Mouse (Mus musculus): ENCODE measurements at regions not wholly inside any gene's neighbourhood (a gene's known extent, or its start where the extent isn't known, plus 50 kb on each side); places are given as distances from the start of the nearest gene placed in this dataset.
A peak's percentile ranks its signal among the peaks of the same experiment; 100 is the strongest.

DNA sequence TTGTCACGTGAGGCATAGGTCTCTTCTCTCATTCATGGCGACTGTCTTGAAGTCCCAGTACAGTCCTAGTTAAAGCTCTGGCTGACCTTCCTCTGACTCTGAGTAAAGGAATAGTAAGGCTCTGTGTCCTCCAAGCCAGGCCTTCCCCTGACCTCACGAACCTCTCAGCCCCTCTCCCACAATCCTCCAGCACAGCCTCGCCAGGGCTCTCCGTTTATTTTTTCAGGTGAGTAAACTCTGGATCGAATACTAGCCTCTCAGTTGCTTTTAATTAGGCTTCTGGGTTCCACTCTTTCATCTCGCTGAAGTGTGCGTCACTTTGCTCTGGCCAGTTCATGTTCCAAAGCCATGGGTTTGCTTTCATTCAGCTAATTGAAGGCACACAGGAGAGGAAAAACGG, 133.8 kb downstream of the Mylk4 start:
- H3K27me3 ChIP-seq (ENCODE audit: insufficient read depth, poor library complexity, severe bottlenecking) = no peaks in the 10 kb centered on the region
- no peaks in the 10 kb centered on the region for H3K4me1 ChIP-seq
- DNase-seq (ENCODE audit: low spot score) = no peak
- H3K4me3 ChIP-seq = no peak overlapping the region
- no peaks in the 10 kb centered on the region for H3K9me3 ChIP-seq
- H3K36me3 ChIP-seq = no peaks in the 10 kb centered on the region
- H3K27ac ChIP-seq = no peak overlapping the region
- 67% methylated on average over 9 of the region's 9 CpGs for WGBS

- Histone ChIP-seq H3K4me1 (no peaks in the 10 kb centered on the region), H3K9me3 (no peaks in the 10 kb centered on the region), H3K27ac (no peak overlapping the region), H3K36me3 (no peaks in the 10 kb centered on the region), H3K4me3 (no peak overlapping the region), H3K27me3 (ENCODE audit: insufficient read depth, poor library complexity, severe bottlenecking) (no peaks in the 10 kb centered on the region)
- DNase-seq (ENCODE audit: low spot score) = no peak
- WGBS = 59% methylated on average over 5 of the region's 5 CpGs
Measured at GRCm38 (mm10) chr13:32643030-32643750, 140.6 kb downstream of the Mylk4 start.

GRCm38 (mm10) chr13:32640941-32641340, 142.8 kb downstream of the Mylk4 start:
- no peaks in the 10 kb centered on the region for H3K36me3 ChIP-seq
- DNase-seq (ENCODE audit: low spot score) = no peak
- H3K4me3 ChIP-seq = no peak overlapping the region
- no peaks in the 10 kb centered on the region for H3K27me3 ChIP-seq (ENCODE audit: insufficient read depth, poor library complexity, severe bottlenecking)
- H3K9me3 ChIP-seq = no peaks in the 10 kb centered on the region
- H3K27ac ChIP-seq = no peak overlapping the region
- H3K4me1 ChIP-seq = no peaks in the 10 kb centered on the region
- 87% methylated on average over 2 of the region's 2 CpGs for WGBS

- H3K27me3 ChIP-seq (ENCODE audit: insufficient read depth, poor library complexity, severe bottlenecking) = no peaks in the 10 kb centered on the region
- peak overlapping the region; percentile 56; the same call in 1 of the 2 replicates for H3K27ac ChIP-seq
- DNase-seq (ENCODE audit: low spot score) = peak; percentile 87
- peaks cover 8% of the 10 kb centered on the region for H3K4me1 ChIP-seq
- H3K4me3 ChIP-seq = no peak overlapping the region
- no peaks in the 10 kb centered on the region for H3K36me3 ChIP-seq
- no peaks in the 10 kb centered on the region for H3K9me3 ChIP-seq
Measured at GRCm38 (mm10) chr13:32630122-32630732, 153.5 kb downstream of the Mylk4 start.

GRCm38 (mm10) chr13:32613916-32614315, 169.8 kb downstream of the Mylk4 start:
- H3K4me3 ChIP-seq = no peak overlapping the region
- H3K27ac ChIP-seq = no peak overlapping the region
- no peaks in the 10 kb centered on the region for H3K36me3 ChIP-seq
- 46% methylated on average over 6 of the region's 6 CpGs for WGBS
- no peaks in the 10 kb centered on the region for H3K9me3 ChIP-seq
- DNase-seq (ENCODE audit: low spot score) = no peak
- no peaks in the 10 kb centered on the region for H3K27me3 ChIP-seq (ENCODE audit: insufficient read depth, poor library complexity, severe bottlenecking)
- peaks cover 41% of the 10 kb centered on the region for H3K4me1 ChIP-seq

DNA sequence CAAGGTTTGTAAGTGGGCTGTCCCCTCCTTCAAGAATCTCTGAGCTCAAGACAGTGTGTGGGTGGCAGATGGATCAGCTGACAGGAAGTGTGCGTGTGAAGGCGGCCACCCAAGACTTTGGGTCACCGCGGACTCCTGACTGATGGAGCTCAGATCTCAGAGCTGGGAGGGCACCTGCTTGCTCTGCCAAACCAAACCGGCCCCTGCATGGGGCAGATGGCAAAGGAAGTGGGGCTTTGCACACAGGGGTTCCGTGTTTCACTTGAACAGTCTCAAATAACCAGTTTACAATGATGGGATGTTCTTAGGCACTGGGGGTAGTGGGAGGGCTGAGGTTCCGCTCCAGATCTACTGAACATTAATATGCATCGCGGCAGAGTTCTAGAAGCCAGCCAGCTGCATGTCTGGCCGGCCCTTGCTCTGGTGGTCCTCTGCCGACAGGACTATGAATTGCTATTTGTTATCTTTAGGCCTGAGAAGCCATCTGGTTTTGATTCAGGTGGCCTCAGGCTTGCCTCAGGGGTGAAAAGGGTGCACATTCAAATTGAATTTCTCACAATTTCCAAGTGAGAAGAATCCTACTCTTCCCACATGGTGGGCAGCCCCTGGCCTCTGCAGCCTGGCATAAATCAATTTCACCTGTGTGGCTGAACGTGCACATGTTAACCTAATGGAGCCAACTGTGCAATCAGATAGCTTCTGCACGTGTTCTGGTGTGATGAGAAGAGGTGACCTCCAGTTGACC, 172.0 kb downstream of the Mylk4 start:
- Histone ChIP-seq H3K27me3 (ENCODE audit: insufficient read depth, poor library complexity, severe bottlenecking) (no peaks in the 10 kb centered on the region), H3K4me1 (peaks cover 40% of the 10 kb centered on the region), H3K27ac (peak overlapping the region; percentile 54), H3K4me3 (no peak overlapping the region), H3K9me3 (no peaks in the 10 kb centered on the region), H3K36me3 (no peaks in the 10 kb centered on the region)
- 57% methylated on average over 13 of the region's 13 CpGs for WGBS
- DNase-seq (ENCODE audit: low spot score) = no peak

GRCm38 (mm10) chr13:32610970-32611369, 172.8 kb downstream of the Mylk4 start:
- 34% methylated on average over 5 of the region's 5 CpGs for WGBS
- no peaks in the 10 kb centered on the region for H3K9me3 ChIP-seq

DNA sequence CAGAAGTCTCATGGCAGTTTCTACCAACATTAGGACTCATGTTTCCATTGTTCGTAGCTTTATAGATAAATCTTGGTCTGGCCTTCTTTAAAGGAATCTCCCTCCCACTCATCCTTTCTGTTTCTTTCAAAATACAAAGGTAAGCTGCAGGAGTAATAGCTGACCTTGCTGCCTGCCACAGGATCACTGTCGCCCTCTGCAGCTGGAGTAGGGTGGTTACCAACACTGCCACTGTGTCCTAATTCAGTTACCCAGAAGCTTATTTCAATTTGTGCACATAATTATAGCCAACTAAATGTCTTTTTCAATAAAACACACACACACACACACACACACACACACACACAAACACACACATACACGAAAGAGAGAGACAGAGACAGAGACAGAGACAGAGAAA, 175.3 kb downstream of the Mylk4 start:
- H3K36me3 ChIP-seq = no peaks in the 10 kb centered on the region
- WGBS = 70% methylated on average over 3 of the region's 3 CpGs
- no peak overlapping the region for H3K27ac ChIP-seq
- peaks cover 29% of the 10 kb centered on the region for H3K4me1 ChIP-seq
- no peaks in the 10 kb centered on the region for H3K9me3 ChIP-seq
- H3K27me3 ChIP-seq (ENCODE audit: insufficient read depth, poor library complexity, severe bottlenecking) = no peaks in the 10 kb centered on the region
- no peak for DNase-seq (ENCODE audit: low spot score)
- H3K4me3 ChIP-seq = no peak overlapping the region

More at GRCm38 (mm10) chr13:32610970-32611369, 172.8 kb downstream of the Mylk4 start:
- H3K4me3 ChIP-seq = no peak overlapping the region
- DNase-seq (ENCODE audit: low spot score) = no peak
- no peaks in the 10 kb centered on the region for H3K36me3 ChIP-seq
- no peaks in the 10 kb centered on the region for H3K27me3 ChIP-seq (ENCODE audit: insufficient read depth, poor library complexity, severe bottlenecking)
- H3K4me1 ChIP-seq = peaks cover 35% of the 10 kb centered on the region
- peak overlapping the region; percentile 54 for H3K27ac ChIP-seq

- H3K27ac ChIP-seq = no peak overlapping the region
- no peak for DNase-seq (ENCODE audit: low spot score)
- no peaks in the 10 kb centered on the region for H3K9me3 ChIP-seq
- 78% methylated on average over 8 of the region's 8 CpGs for WGBS
- no peaks in the 10 kb centered on the region for H3K36me3 ChIP-seq
- H3K27me3 ChIP-seq (ENCODE audit: insufficient read depth, poor library complexity, severe bottlenecking) = no peaks in the 10 kb centered on the region
- H3K4me1 ChIP-seq = no peaks in the 10 kb centered on the region
- H3K4me3 ChIP-seq = no peak overlapping the region
Measured at GRCm38 (mm10) chr13:32603925-32604590, 179.7 kb downstream of the Mylk4 start.

DNA sequence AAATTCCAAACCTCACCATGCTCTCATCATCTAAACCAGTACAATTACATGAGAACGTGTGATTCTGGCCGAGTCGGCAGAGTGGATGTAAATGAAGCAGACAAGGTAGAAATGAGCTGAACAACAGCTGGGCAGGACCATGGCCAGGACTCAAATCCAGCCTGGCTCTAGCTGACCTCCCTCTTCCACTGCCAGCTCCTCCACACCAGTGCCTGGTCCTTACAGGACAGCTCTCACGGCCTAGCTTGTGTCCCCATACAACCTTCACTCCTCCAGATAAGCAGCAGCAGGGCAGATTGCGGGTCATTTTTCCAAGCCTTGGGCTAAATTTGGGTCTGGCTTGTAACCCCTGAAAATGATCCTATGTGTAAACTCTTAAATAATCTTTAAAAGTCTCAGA, 182.4 kb downstream of the Mylk4 start:
- H3K36me3 ChIP-seq = no peaks in the 10 kb centered on the region
- H3K9me3 ChIP-seq = no peaks in the 10 kb centered on the region
- no peak for DNase-seq (ENCODE audit: low spot score)
- H3K27ac ChIP-seq = no peak overlapping the region
- H3K4me1 ChIP-seq = no peaks in the 10 kb centered on the region
- WGBS = 67% methylated on average over 5 of the region's 5 CpGs
- no peak overlapping the region for H3K4me3 ChIP-seq
- no peaks in the 10 kb centered on the region for H3K27me3 ChIP-seq (ENCODE audit: insufficient read depth, poor library complexity, severe bottlenecking)

DNA sequence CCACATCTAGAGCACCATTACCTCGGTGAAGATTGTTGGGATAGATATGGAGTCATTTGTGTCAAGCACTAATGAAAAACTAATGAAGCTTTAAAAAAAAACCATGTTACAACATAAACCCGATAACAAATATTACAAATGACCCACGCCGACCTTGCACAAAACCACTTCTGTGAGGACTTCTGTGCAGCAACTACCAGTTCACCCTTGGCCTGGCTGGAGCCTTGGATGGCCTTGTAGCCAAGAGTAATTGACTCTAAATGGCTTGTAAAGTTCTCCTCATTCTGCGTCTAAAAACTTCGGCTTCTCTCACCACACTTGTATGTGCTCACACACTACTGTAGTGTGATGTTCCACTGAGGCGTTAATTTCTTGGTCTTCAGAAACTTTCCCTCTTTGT, 190.1 kb downstream of the Mylk4 start:
- no peak overlapping the region for H3K27ac ChIP-seq
- no peaks in the 10 kb centered on the region for H3K36me3 ChIP-seq
- no peak for DNase-seq (ENCODE audit: low spot score)
- 89% methylated on average over 7 of the region's 7 CpGs for WGBS
- no peaks in the 10 kb centered on the region for H3K27me3 ChIP-seq (ENCODE audit: insufficient read depth, poor library complexity, severe bottlenecking)
- H3K9me3 ChIP-seq = peaks cover 3% of the 10 kb centered on the region; the same call in 1 of the 2 replicates
- no peaks in the 10 kb centered on the region for H3K4me1 ChIP-seq
- H3K4me3 ChIP-seq = no peak overlapping the region

- WGBS = 89% methylated on average over 5 of the region's 5 CpGs
- Histone ChIP-seq H3K4me3 (no peak overlapping the region), H3K9me3 (peaks cover 5% of the 10 kb centered on the region; the same call in 1 of the 2 replicates), H3K27ac (no peak overlapping the region), H3K27me3 (ENCODE audit: insufficient read depth, poor library complexity, severe bottlenecking) (no peaks in the 10 kb centered on the region), H3K36me3 (no peaks in the 10 kb centered on the region), H3K4me1 (no peaks in the 10 kb centered on the region)
- no peak for DNase-seq (ENCODE audit: low spot score)
Measured at GRCm38 (mm10) chr13:32593131-32593530, 190.6 kb downstream of the Mylk4 start.

GRCm38 (mm10) chr13:32581598-32581997, 202.2 kb downstream of the Mylk4 start:
- DNase-seq (ENCODE audit: low spot score) = no peak
- Histone ChIP-seq H3K9me3 (no peaks in the 10 kb centered on the region), H3K4me3 (no peak overlapping the region), H3K36me3 (no peaks in the 10 kb centered on the region), H3K27me3 (ENCODE audit: insufficient read depth, poor library complexity, severe bottlenecking) (no peaks in the 10 kb centered on the region), H3K27ac (no peak overlapping the region), H3K4me1 (no peaks in the 10 kb centered on the region)
